Mouse (Mus musculus) frontal cortex, adult (tissue): ENCODE results near the gene Tmem161a.

Experiments used
- ATAC-seq: cut with Nextera tagmentation; 2 replicates; pipeline ENCODE4 v1.9.2; 2017; ENCODE audit warnings: mild to moderate bottlenecking, moderate library complexity, mixed read lengths; ENCODE audit not compliant: low TSS enrichment

Gene Tmem161a

GRCm38 (mm10) chr8:70160015-70160414, 12.1 kb upstream of the Tmem161a start:
- no peak for ATAC-seq

- no peak for ATAC-seq
Observed at GRCm38 (mm10) chr8:70163316-70163715, 8.8 kb upstream of the Tmem161a start.

GRCm38 (mm10) chr8:70166504-70167110, 5.5 kb upstream of the Tmem161a start:
- ATAC-seq: peak; percentile 66

GRCm38 (mm10) chr8:70170116-70170515, 2.0 kb upstream of the Tmem161a start:
- no peak for ATAC-seq

GRCm38 (mm10) chr8:70170748-70171147, 1.4 kb upstream of the Tmem161a start:
- ATAC-seq: no peak

- ATAC-seq: no peak
Observed at GRCm38 (mm10) chr8:70171240-70171639, 916 bp upstream of the Tmem161a start.

GRCm38 (mm10) chr8:70173320-70173719, 1.2 kb downstream of the Tmem161a start:
- no peak for ATAC-seq

- peak; percentile 10; the same call in 1 of the 2 replicates for ATAC-seq
Observed at GRCm38 (mm10) chr8:70174079-70174478, 1.9 kb downstream of the Tmem161a start.

GRCm38 (mm10) chr8:70178231-70178630, 6.1 kb downstream of the Tmem161a start:
- ATAC-seq: no peak

GRCm38 (mm10) chr8:70179082-70179481, 6.9 kb downstream of the Tmem161a start:
- ATAC-seq: no peak

- no peak for ATAC-seq
Observed at GRCm38 (mm10) chr8:70181212-70181902, 9.2 kb downstream of the Tmem161a start.

GRCm38 (mm10) chr8:70181903-70182252, 9.7 kb downstream of the Tmem161a start:
- no peak for ATAC-seq

- ATAC-seq: no peak
Observed at GRCm38 (mm10) chr8:70183194-70183593, 11.0 kb downstream of the Tmem161a start.

- ATAC-seq: no peak
Observed at GRCm38 (mm10) chr8:70188707-70189106, 16.6 kb downstream of the Tmem161a start.

- no peak for ATAC-seq
Observed at GRCm38 (mm10) chr8:70193238-70193637, 21.1 kb downstream of the Tmem161a start.

GRCm38 (mm10) chr8:70194191-70194590, 22.0 kb downstream of the Tmem161a start:
- ATAC-seq: no peak

GRCm38 (mm10) chr8:70195762-70196161, 23.6 kb downstream of the Tmem161a start:
- no peak for ATAC-seq

- ATAC-seq: no peak
Observed at GRCm38 (mm10) chr8:70197603-70198002, 25.4 kb downstream of the Tmem161a start.

GRCm38 (mm10) chr8:70200098-70200681, 28.0 kb downstream of the Tmem161a start:
- ATAC-seq: peak; percentile 63

- no peak for ATAC-seq
Observed at GRCm38 (mm10) chr8:70201417-70201816, 29.3 kb downstream of the Tmem161a start.

- peak; percentile 66 for ATAC-seq
Observed at GRCm38 (mm10) chr8:70203072-70203471, 30.9 kb downstream of the Tmem161a start.

GRCm38 (mm10) chr8:70204757-70205156, 32.6 kb downstream of the Tmem161a start:
- ATAC-seq: no peak

GRCm38 (mm10) chr8:70208130-70208529, 36.0 kb downstream of the Tmem161a start:
- ATAC-seq: no peak
